Mouse (Mus musculus) v-Abl transformed pro-B cells (cell line): Measurements from ENCODE around the gene Amy2a5.
"Not testable (repeated sequence)": the region's sequence is repeated elsewhere in the genome, so short reads cannot be mapped to it uniquely, and the experiment has no call there.

Experiments
- in situ Hi-C, 2 experiments: fragments of 400-800 bp; cut with MboI; formaldehyde crosslinking; loops; one replicate each; pipeline ENCODE4 v1.15.1; 2025; ENCODE audit not compliant: unreplicated experiment in 2 of 2

Gene Amy2a5

DNA sequence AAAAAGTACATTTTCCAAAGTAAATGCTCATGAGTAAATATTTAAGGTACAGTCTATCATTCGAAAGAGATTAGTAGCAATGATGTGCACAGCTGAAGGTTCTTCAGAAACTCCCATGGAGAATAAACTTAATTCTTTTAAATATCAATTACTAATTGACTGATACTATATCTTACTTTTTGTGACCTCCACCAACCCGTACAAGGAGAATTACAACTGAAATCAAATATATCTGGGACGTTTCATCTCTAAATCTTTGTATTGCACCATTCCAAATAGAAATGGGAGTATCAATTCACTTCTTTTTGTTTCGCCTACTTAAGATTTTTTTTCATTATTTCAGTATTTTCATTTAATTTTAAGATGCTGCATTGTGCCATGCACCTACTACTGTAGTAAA, at the start of gene Amy2a5:
Amy2a5 (minus strand) TSS at position 101 of the 400 bp plus-strand sequence.
- in situ Hi-C loops: not testable (repeated sequence)

DNA sequence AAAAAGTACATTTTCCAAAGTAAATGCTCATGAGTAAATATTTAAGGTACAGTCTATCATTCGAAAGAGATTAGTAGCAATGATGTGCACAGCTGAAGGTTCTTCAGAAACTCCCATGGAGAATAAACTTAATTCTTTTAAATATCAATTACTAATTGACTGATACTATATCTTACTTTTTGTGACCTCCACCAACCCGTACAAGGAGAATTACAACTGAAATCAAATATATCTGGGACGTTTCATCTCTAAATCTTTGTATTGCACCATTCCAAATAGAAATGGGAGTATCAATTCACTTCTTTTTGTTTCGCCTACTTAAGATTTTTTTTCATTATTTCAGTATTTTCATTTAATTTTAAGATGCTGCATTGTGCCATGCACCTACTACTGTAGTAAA, 32.7 kb upstream of the Amy2a5 start, which contains the start of gene Amy2a4:
Amy2a4 (minus strand) TSS at position 101 of the 400 bp plus-strand sequence.
- in situ Hi-C loops: not testable (repeated sequence)

DNA sequence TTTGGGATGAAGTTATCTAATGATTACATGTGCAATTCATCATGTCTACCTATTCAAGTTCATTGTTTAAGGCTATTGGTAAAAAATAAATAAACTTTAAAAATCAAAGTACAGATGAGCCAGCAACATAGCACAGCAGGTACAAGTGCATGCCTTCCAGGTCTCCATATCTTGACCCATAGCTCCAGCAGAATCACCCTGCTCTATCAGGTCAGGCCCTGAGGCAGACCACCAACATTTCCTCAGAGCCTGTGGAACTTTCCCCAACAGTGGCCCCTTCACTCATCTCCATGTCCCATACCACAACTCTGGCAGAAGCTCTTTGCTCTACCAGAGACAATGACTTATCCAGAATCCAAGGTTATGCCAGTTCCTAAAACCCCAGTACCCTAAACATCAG, 21.6 kb upstream of the Amy2a5 start:
- in situ Hi-C loops: not testable (repeated sequence)

GRCm38 (mm10) chr3:113279586-113279985, 20.9 kb upstream of the Amy2a5 start:
- in situ Hi-C loops: not testable (repeated sequence)

GRCm38 (mm10) chr3:113227115-113227514, 31.5 kb downstream of the Amy2a5 start:
- in situ Hi-C loops: no loop called here
